Mouse (Mus musculus): ENCODE data around the gene Ascc1. TPM values are rescaled to one million over a fixed set of nuclear protein-coding genes. Genes with fewer than 3 reads are reported as not detected.

The Ascc1 gene
- total RNA-seq, 2 experiments from 2014 or later: 27.1 to 32.8 TPM

- no peak for DNase-seq
Observed at GRCm38 (mm10) chr10:60019299-60019698, 16.7 kb downstream of the Ascc1 start.

DNA sequence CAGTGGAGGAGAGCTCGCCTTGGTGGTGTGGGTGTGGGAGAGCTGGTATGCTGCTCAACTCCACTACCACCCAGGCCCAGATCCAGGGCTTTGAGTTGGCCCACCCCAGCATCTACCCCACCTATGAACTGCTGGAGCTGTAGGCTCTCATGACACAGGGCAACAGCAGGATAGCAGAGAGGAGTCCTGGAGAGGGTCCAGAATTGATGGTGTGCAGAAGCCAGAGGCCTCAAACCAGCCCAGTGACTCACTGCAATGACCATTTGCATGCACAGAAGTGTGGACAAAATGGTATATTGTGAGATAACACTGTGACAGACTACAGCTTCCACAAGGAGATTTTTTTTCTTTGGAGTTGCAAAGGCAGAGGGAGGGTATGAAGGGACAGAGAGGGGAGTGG lies 21.1 kb downstream of the Ascc1 start:
- no peak for DNase-seq

DNA sequence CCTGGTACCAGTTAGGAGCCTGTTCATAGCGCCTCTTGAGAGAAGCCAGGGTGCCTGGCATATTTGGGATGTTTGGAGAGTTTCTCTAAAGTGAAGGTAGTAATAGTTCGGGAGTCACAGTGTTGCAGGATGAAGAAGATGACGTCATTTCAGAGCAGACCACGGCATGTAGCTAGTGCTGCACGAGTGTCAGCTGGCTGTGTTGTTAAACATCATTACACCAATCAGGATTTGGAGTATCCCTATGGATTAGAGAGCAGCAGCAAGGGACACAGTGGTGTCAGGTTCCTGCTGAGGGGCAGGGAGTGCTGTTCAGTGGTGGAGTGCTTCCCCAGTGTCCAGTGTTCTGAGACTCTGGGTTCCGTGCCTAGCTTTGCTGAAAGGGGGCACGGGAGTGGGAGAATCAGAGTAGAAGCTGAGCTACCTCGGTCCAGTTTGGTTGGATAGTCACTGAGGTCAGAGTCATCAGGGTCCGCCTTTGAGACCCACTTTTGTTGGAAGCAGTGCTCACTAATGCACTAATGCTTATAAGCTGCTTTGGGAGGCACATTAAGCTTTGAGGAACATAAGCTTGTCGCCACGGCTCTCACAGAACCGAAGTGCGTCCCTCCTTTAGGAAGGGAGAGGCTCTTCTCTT lies 24.3 kb downstream of the Ascc1 start:
- no peak for DNase-seq

GRCm38 (mm10) chr10:60027619-60028084 lies 25.0 kb downstream of the Ascc1 start:
- DNase-seq: no peak

- DNase-seq: peak in 1 of 2 experiments; percentile 17
Observed at GRCm38 (mm10) chr10:60028181-60028580, 25.6 kb downstream of the Ascc1 start.

DNA sequence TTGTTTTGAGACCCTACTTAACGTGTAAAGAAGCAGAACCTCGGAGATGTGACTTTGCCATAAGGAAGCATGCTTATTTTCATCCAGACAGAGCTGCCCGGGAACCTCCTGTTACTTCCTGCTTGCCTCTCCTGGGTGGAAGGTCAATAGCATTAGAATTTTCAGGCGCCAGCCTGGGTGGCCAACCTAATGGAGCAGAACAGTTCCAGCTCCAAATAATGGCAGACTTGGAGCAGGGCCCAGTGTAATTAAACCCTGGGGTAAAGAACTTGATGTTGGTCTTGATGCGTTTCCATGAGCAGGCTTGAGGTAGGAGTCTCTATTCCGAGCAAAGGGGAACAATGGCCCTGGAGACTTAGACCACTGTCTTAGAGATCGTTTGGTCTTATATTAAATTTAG lies 26.4 kb downstream of the Ascc1 start:
- peak in 1 of 2 experiments; percentile 13 for DNase-seq

DNA sequence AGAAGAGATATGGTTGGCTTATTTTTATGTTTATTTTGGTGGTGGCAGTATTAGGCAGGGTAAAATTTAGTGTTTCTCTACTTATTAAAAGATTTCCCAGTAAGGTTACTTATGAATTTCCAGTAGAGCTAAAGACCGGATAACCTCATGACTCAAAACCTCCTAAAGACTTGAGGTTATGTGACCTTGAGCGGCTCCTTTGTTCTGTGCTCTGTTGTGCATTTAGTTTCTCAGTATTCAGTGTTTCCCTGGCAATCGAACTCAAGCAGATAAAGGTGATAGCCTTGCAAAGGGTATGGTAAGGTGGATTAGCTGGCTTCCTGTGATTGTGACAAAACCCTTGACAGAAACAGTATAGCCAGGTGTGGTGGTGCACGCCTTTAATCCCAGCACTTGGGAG lies 26.8 kb downstream of the Ascc1 start:
- DNase-seq: no peak

DNA sequence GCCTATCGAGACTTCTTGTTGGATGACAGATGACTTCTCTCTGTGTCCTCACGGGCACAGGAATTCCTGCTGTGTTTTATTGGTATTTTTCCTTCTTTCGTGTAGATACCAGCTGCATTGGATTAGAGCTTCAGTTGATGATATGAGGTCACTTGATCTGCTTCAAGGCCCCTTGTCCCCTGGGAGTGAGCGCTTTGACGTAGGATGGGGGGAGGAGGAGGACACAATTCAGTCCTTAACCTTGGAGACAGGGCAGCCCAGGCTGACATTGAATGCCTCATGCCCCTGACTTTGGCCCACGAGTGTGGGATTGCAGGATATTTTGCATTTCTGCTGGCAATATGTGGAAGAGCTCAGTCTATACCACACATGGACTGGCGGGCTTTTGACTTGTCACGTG lies 29.0 kb downstream of the Ascc1 start:
- peak; percentile 24 to 32 for DNase-seq

DNA sequence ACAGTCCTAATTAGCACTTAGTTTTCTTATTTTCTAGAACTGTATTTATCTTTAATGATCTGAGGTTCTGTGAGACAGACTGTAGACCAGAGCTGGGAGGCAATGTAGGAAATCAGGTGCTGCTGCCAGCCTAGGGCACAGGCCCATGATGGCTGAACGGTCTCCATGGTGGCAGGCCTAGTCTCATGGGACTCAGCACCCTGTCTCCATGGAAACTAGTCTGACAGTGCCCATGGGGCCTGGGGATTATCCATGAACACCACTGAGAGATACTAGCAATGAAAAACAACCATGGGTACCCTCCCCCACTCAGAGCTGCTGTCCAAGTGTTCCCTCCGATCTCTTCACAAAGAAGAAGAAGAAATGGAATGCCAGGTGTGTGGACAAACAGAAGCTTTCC lies 29.4 kb downstream of the Ascc1 start:
- DNase-seq: no peak

GRCm38 (mm10) chr10:60032622-60033021 lies 30.0 kb downstream of the Ascc1 start:
- DNase-seq: no peak

GRCm38 (mm10) chr10:60033064-60033463 lies 30.5 kb downstream of the Ascc1 start:
- DNase-seq: no peak

- DNase-seq: peak; percentile 52 to 59
Observed at GRCm38 (mm10) chr10:60034621-60035020, 32.0 kb downstream of the Ascc1 start.

DNA sequence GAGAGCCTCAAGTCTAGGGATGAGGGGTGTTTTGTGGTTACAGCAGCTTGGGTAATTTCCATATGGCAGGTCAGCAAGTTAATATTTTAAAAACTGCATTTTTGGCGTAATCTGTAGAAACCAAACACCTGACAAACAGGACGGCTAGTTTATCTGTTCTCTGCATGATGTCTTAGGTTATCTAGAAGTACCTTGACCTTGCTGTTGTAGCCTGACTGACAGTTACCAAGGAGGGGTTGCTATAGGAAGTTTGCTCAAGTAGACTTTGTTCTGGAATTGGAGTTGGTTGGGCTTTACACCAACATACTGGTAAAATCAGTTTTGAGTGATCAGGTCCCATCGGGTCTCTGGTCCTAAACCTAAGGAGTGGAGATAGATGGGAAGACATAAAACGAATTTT lies 33.1 kb downstream of the Ascc1 start:
- no peak for DNase-seq

GRCm38 (mm10) chr10:60042350-60042922 lies 39.8 kb downstream of the Ascc1 start:
- no peak for DNase-seq

DNA sequence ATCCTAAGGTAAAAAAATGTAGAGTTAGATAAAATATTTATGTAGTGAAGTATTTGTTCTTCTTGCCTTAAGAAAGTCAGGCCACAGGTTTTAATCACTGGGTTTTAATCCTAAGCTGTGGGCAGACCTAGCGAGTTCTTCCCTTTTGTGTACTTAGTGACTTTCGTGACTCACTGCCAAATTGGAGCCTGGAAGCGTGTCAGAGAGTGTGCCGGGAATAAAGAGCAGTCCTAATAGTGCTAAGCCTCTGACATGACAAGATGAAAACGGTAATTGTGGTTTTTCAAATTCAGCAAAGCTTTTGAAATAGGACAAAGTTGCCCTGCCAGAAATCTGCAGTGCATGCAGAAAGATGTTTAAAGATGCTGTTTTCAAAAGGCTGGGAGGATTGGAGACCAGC lies 44.1 kb downstream of the Ascc1 start:
- DNase-seq: no peak

- DNase-seq: no peak
Observed at GRCm38 (mm10) chr10:60050581-60050980, 48.0 kb downstream of the Ascc1 start.

DNA sequence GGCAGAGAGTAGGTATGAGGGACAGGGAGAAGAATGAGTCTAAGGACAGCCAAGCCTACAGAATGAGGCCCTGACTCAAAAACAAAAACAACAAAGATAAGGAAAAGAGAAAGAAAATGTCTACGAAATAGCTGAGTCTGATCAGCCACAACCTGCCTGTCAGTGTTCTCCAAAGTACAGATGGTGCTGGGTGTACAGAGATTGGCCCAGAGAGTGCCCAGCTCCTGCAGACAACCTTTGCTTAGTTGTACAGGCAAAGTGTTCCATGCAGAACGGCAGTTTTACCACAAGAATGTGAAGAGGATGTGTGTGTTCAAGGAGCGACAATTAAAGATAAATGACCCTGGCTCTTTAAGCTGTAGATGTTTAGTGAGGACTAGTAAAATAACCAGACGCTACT lies 50.5 kb downstream of the Ascc1 start:
- no peak for DNase-seq

GRCm38 (mm10) chr10:60062173-60062572 lies 59.6 kb downstream of the Ascc1 start:
- DNase-seq: no peak

DNA sequence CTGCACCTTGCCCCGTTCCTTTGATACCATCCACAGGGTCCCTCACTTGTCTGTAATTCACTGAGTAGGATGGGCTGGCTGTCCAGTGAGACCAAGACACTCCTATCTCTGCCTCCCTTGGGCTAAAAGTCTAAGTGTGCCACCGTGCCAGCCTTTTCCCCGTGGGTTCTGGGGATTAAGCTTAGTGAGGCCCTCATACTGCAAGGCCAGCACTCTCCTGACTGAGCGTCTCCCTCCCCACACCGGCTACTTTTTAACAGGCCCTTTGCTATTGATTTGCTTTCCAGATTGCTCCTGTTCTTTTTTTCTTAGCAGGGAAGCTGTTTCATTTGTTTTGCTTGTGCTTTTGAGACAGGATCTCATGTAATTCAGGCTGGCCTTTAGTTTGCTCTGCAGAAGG lies 60.3 kb downstream of the Ascc1 start:
- DNase-seq: no peak

DNA sequence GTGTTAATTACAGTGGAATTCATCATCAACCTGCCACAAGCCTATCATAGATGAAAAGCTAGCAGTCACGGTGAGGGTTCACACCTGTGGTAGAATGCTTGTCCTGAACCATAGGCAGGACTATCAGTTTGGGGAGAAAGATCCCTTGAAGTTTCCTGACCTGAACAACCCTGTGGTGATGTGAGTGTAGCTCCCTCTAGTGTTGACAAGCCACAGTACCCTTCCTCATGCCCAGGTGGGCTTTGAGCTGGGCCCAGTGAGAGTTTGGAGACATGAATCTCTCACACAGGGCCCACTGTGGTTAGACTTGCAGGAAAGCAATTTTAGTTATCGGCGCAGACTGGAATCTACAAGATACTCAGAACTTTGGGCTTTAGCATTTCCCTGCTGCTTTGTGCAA lies 63.9 kb downstream of the Ascc1 start:
- peak; percentile 15 to 55 for DNase-seq

DNA sequence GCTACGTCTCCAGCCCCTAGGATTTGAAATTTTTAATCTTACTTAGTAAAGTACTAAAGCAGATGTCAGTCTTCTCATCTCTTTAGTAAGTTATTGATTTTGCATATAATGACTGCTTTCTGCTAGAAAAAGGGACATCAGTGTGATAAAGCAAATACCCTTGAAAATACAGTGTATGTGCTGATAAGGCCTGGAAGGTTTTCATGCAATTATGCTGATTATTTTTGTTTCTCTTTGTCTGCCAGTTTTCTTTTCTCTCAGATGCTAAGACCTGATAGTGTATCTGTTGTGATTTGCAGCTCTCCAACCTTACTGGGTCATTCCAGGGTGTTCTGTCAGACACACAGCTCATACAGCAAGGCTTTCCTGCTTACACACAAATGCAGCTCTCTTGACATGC lies 72.6 kb downstream of the Ascc1 start:
- DNase-seq: no peak

- DNase-seq: no peak
Observed at GRCm38 (mm10) chr10:60077226-60077625, 74.6 kb downstream of the Ascc1 start.

GRCm38 (mm10) chr10:60077736-60078560 lies 75.3 kb downstream of the Ascc1 start:
- DNase-seq: no peak
